Mouse (Mus musculus): ENCODE results near the gene Cacna2d2.

GRCm38 (mm10) chr9:107522400-107522711 is 122.9 kb downstream of the Cacna2d2 start:
- TF ChIP-seq GATA1 (IDR thresholded peaks at IDR 0.05; ENCODE audit: borderline replicate concordance, low read length) (no peak), FLI1 (IDR thresholded peaks at IDR 0.05; ENCODE audit: low read length) (no peak)

Measured in megakaryocyte, embryonic 14.5 days (primary cell).